Mouse (Mus musculus): ENCODE results near the gene Crabp1. TPM values are rescaled to one million over a fixed set of nuclear protein-coding genes. Genes with fewer than 3 reads are reported as not detected.

Gene Crabp1
- 1 to 10 TPM; 2.4 to 3.8 TPM for total RNA-seq (2021)
- long read RNA-seq, experiment 1, partial matches to known transcripts, result 0 of 3 reads
- long read RNA-seq, experiment 1, other reads (novel, unspliced or antisense), result 0 of 3 reads
- long read RNA-seq, experiment 2, result 0 reads

- DNase-seq (ENCODE audit: low spot score in 2 of 2), result no peak
Observed at GRCm38 (mm10) chr9:54764561-54765217, at the start of gene Crabp1. TSS of gene Crabp1 (plus strand) at chr9:54764748.

GRCm38 (mm10) chr9:54715776-54716175, 48.8 kb upstream of the Crabp1 start:
- no peak for DNase-seq (ENCODE audit: low spot score in 2 of 2)

GRCm38 (mm10) chr9:54717527-54717926, 47.0 kb upstream of the Crabp1 start:
- DNase-seq (ENCODE audit: low spot score in 2 of 2), result no peak

- no peak for DNase-seq (ENCODE audit: low spot score in 2 of 2)
Observed at GRCm38 (mm10) chr9:54722156-54722555, 42.4 kb upstream of the Crabp1 start.

GRCm38 (mm10) chr9:54722596-54722995, 42.0 kb upstream of the Crabp1 start:
- DNase-seq (ENCODE audit: low spot score in 2 of 2), result no peak

GRCm38 (mm10) chr9:54726315-54726714, 38.2 kb upstream of the Crabp1 start:
- no peak for DNase-seq (ENCODE audit: low spot score in 2 of 2)

GRCm38 (mm10) chr9:54732122-54732521, 32.4 kb upstream of the Crabp1 start:
- DNase-seq (ENCODE audit: low spot score in 2 of 2), result no peak

GRCm38 (mm10) chr9:54733921-54734638, 30.5 kb upstream of the Crabp1 start, which contains the start of gene Wdr61:
TSS of gene Wdr61 (minus strand) at chr9:54734519.
- DNase-seq (ENCODE audit: low spot score in 2 of 2), result peak; percentile 96 to 98

GRCm38 (mm10) chr9:54734639-54735252, 29.8 kb upstream of the Crabp1 start:
- no peak for DNase-seq (ENCODE audit: low spot score in 2 of 2)

GRCm38 (mm10) chr9:54736284-54736701, 28.3 kb upstream of the Crabp1 start:
- no peak for DNase-seq (ENCODE audit: low spot score in 2 of 2)

GRCm38 (mm10) chr9:54738376-54738775, 26.2 kb upstream of the Crabp1 start:
- peak in 1 of 2 experiments; percentile 17 for DNase-seq (ENCODE audit: low spot score in 2 of 2)

- no peak for DNase-seq (ENCODE audit: low spot score in 2 of 2)
Observed at GRCm38 (mm10) chr9:54743891-54744290, 20.7 kb upstream of the Crabp1 start.

GRCm38 (mm10) chr9:54745740-54746370, 18.7 kb upstream of the Crabp1 start:
- no peak for DNase-seq (ENCODE audit: low spot score in 2 of 2)

- DNase-seq (ENCODE audit: low spot score in 2 of 2), result no peak
Observed at GRCm38 (mm10) chr9:54750215-54750981, 14.2 kb upstream of the Crabp1 start.

- no peak for DNase-seq (ENCODE audit: low spot score in 2 of 2)
Observed at GRCm38 (mm10) chr9:54751684-54752083, 12.9 kb upstream of the Crabp1 start.

GRCm38 (mm10) chr9:54752201-54752943, 12.2 kb upstream of the Crabp1 start:
- DNase-seq (ENCODE audit: low spot score in 2 of 2), result no peak

- no peak for DNase-seq (ENCODE audit: low spot score in 2 of 2)
Observed at GRCm38 (mm10) chr9:54752944-54753295, 11.6 kb upstream of the Crabp1 start.

GRCm38 (mm10) chr9:54759592-54759991, 5.0 kb upstream of the Crabp1 start:
- DNase-seq (ENCODE audit: low spot score in 2 of 2), result no peak

- no peak for DNase-seq (ENCODE audit: low spot score in 2 of 2)
Observed at GRCm38 (mm10) chr9:54764091-54764490, 457 bp upstream of the Crabp1 start.

Data from adrenal gland, postnatal 4 days (tissue).